Mouse (Mus musculus): ENCODE results near the gene Krtap12-1. TPM values are rescaled to one million over a fixed set of nuclear protein-coding genes. Genes with fewer than 3 reads are reported as not detected.
"Not testable (repeated sequence)": the region's sequence is repeated elsewhere in the genome, so short reads cannot be mapped to it uniquely, and the experiment has no call there.

The Krtap12-1 gene
- polyA plus RNA-seq (2015; fragmentation: Nextera tagmentation; extraction: Ambion mirVana) = not detected in 2 replicates

GRCm38 (mm10) chr10:77720299-77720698 is at the start of gene Krtap12-1:
Gene Krtap12-1 (plus strand): TSS chr10:77720599.
- not testable (repeated sequence) for H3K4me1 ChIP-seq (ENCODE audit: insufficient read depth); H3K4me3 ChIP-seq (ENCODE audit: low read depth, low read length); H3K4me2 ChIP-seq (ENCODE audit: low read depth, low read length); H3K9ac ChIP-seq (replicated peaks); ATAC-seq; H3K27me3 ChIP-seq (ENCODE audit: insufficient read depth, low read length); H3K27ac ChIP-seq (ENCODE audit: low read depth); H3K36me3 ChIP-seq (replicated peaks; ENCODE audit: insufficient read depth, low read length); H3K9me3 ChIP-seq (ENCODE audit: low read length); DNase-seq
- WGBS (ENCODE audit: insufficient replicate concordance) = 87% methylated on average over 1 of the region's 1 CpGs

DNA sequence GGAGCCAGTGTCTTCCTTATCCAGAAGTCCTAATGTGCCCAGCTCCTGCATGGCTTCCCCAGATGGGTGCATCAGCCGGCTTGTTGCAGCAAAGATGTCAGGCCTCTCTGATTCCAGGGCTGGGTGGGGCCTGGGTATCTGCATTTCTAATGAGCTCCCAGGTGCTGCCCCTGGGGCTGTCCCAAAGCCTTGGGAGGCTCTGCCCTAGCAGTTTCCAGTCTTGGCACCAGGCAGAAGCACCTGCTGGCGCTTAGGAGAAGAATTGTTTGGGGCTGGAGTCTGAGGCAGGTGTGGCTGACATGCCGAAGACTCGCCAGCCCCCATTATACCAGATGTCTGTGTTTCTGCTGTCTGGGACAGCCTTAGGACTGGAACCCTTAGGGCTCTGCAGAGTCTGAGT is 49.7 kb upstream of the Krtap12-1 start:
- no peak overlapping the region for H3K27ac ChIP-seq (ENCODE audit: low read depth)
- H3K4me3 ChIP-seq (ENCODE audit: low read depth, low read length) = no peak overlapping the region
- H3K9me3 ChIP-seq (ENCODE audit: low read length) = no peaks in the 10 kb centered on the region
- H3K4me2 ChIP-seq (ENCODE audit: low read depth, low read length) = no peak overlapping the region
- DNase-seq (no peak), ATAC-seq (no peak)
- TF ChIP-seq CTCF (IDR thresholded peaks at IDR 0.05; ENCODE audit: low read depth) (no peak), EP300 (IDR thresholded peaks at IDR 0.05; ENCODE audit: low read depth) (no peak)
- no peak overlapping the region for H3K9ac ChIP-seq (replicated peaks)
- no peaks in the 10 kb centered on the region for H3K36me3 ChIP-seq (replicated peaks; ENCODE audit: insufficient read depth, low read length)
- H3K27me3 ChIP-seq (ENCODE audit: insufficient read depth, low read length) = no peaks in the 10 kb centered on the region
- H3K4me1 ChIP-seq (ENCODE audit: insufficient read depth) = no peaks in the 10 kb centered on the region
- 83% methylated on average over 4 of the region's 4 CpGs for WGBS (ENCODE audit: insufficient replicate concordance)

DNA sequence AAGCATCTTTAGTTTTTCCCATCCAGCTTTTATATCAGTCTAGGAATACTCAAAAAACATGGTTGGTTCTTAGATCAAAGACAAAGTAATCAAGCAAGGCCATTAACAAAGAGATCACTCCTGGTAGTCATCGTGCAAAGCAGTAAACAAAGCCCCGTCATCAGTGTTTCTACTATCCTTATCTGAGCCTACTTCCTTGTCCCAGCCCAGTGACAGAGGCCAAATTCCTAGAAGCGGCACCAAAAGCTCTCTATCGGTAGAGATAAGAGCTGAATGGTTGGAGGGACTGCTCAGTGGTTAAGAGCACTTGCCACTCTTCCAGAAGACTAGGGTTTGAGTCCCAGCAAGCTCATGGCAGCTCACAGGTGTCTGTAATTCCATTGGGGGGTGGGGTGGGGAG is 48.9 kb upstream of the Krtap12-1 start:
- Histone ChIP-seq H3K4me2 (ENCODE audit: low read depth, low read length) (no peak overlapping the region), H3K36me3 (replicated peaks; ENCODE audit: insufficient read depth, low read length) (no peaks in the 10 kb centered on the region), H3K4me1 (ENCODE audit: insufficient read depth) (no peaks in the 10 kb centered on the region), H3K9ac (replicated peaks) (no peak overlapping the region), H3K9me3 (ENCODE audit: low read length) (no peaks in the 10 kb centered on the region), H3K27ac (ENCODE audit: low read depth) (no peak overlapping the region), H3K27me3 (ENCODE audit: insufficient read depth, low read length) (peaks cover 4% of the 10 kb centered on the region; the same call in 1 of the 2 replicates), H3K4me3 (ENCODE audit: low read depth, low read length) (no peak overlapping the region)
- DNase-seq (no peak), ATAC-seq (peak; percentile 77)
- no peak for TF ChIP-seq CTCF (IDR thresholded peaks at IDR 0.05; ENCODE audit: low read depth)
- TF ChIP-seq EP300 (IDR thresholded peaks at IDR 0.05; ENCODE audit: low read depth) = peak; percentile 61
- WGBS (ENCODE audit: insufficient replicate concordance) = 21% methylated on average over 4 of the region's 4 CpGs

- Histone ChIP-seq H3K27me3 (ENCODE audit: insufficient read depth, low read length) (peaks cover 24% of the 10 kb centered on the region), H3K4me1 (ENCODE audit: insufficient read depth) (no peaks in the 10 kb centered on the region; the same call in 1 of the 2 replicates), H3K4me2 (ENCODE audit: low read depth, low read length) (no peak overlapping the region), H3K9ac (replicated peaks) (no peak overlapping the region), H3K27ac (ENCODE audit: low read depth) (no peak overlapping the region), H3K36me3 (replicated peaks; ENCODE audit: insufficient read depth, low read length) (no peaks in the 10 kb centered on the region), H3K9me3 (ENCODE audit: low read length) (no peaks in the 10 kb centered on the region), H3K4me3 (ENCODE audit: low read depth, low read length) (no peak overlapping the region)
- DNase-seq (no peak), ATAC-seq (peak; percentile 29)
- TF ChIP-seq CTCF (IDR thresholded peaks at IDR 0.05; ENCODE audit: low read depth) = no peak
- no peak for TF ChIP-seq EP300 (IDR thresholded peaks at IDR 0.05; ENCODE audit: low read depth)
- WGBS (ENCODE audit: insufficient replicate concordance) = 53% methylated on average over 13 of the region's 13 CpGs
Observed at GRCm38 (mm10) chr10:77673765-77674164, 46.6 kb upstream of the Krtap12-1 start.

DNA sequence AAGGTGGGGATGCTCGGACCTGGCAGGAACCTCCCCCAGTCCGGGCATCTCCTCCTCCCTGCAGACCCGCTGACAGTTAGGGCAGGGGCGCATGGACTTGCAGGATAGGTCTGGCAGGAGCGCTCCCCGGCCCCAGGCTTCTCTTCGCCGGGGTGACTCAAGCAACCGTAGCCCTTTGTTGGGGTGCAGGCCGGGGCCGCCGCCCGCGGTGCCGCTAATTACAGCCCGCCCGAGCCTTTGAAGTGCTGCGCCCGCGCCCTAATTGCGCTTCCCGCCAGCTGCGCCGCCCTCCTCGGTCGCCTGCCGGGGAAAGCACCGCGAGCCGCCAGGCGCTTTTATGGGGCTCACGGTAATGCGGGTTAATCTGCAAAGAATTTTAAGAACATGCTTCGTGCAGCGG is 42.8 kb upstream of the Krtap12-1 start:
- ATAC-seq (no peak), DNase-seq (no peak)
- WGBS (ENCODE audit: insufficient replicate concordance) = under 1% methylated on average over 35 of the region's 35 CpGs
- no peaks in the 10 kb centered on the region for H3K36me3 ChIP-seq (replicated peaks; ENCODE audit: insufficient read depth, low read length)
- peak overlapping the region; percentile 9; the same call in 1 of the 2 replicates for H3K4me3 ChIP-seq (ENCODE audit: low read depth, low read length)
- H3K9ac ChIP-seq (replicated peaks) = no peak overlapping the region
- H3K4me2 ChIP-seq (ENCODE audit: low read depth, low read length) = no peak overlapping the region
- no peak overlapping the region for H3K27ac ChIP-seq (ENCODE audit: low read depth)
- peaks cover 32% of the 10 kb centered on the region for H3K27me3 ChIP-seq (ENCODE audit: insufficient read depth, low read length)
- H3K4me1 ChIP-seq (ENCODE audit: insufficient read depth) = no peaks in the 10 kb centered on the region; the same call in 1 of the 2 replicates
- no peak for TF ChIP-seq EP300 (IDR thresholded peaks at IDR 0.05; ENCODE audit: low read depth)
- TF ChIP-seq CTCF (IDR thresholded peaks at IDR 0.05; ENCODE audit: low read depth) = no peak
- H3K9me3 ChIP-seq (ENCODE audit: low read length) = no peaks in the 10 kb centered on the region

DNA sequence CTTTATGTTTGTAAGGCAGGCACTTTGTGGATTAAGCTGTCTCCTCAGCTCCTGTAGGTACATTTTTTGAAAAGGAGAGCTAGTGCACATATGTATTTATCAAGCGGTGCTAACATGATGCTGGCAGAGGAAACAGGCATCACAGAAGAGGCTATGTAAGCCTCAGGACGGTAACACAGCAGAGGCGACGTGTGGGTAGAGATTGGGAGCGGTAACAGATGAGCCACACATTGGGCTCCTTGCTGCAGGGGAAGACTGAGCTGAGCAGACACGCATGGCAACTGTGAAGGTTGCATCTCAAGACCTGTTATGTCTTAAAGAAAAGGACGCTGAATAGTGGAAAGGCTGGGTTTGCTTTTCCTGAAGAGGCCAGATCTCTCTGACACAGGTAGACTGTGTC is 37.4 kb upstream of the Krtap12-1 start:
- Histone ChIP-seq H3K4me3 (ENCODE audit: low read depth, low read length) (no peak overlapping the region), H3K27ac (ENCODE audit: low read depth) (no peak overlapping the region), H3K4me2 (ENCODE audit: low read depth, low read length) (no peak overlapping the region), H3K27me3 (ENCODE audit: insufficient read depth, low read length) (peaks cover 45% of the 10 kb centered on the region), H3K36me3 (replicated peaks; ENCODE audit: insufficient read depth, low read length) (no peaks in the 10 kb centered on the region), H3K9me3 (ENCODE audit: low read length) (no peaks in the 10 kb centered on the region), H3K4me1 (ENCODE audit: insufficient read depth) (no peaks in the 10 kb centered on the region), H3K9ac (replicated peaks) (no peak overlapping the region)
- TF ChIP-seq CTCF (IDR thresholded peaks at IDR 0.05; ENCODE audit: low read depth) (no peak), EP300 (IDR thresholded peaks at IDR 0.05; ENCODE audit: low read depth) (no peak)
- DNase-seq = no peak
- ATAC-seq = no peak
- 67% methylated on average over 7 of the region's 7 CpGs for WGBS (ENCODE audit: insufficient replicate concordance)

GRCm38 (mm10) chr10:77684181-77684580 is 36.2 kb upstream of the Krtap12-1 start:
- no peaks in the 10 kb centered on the region for H3K9me3 ChIP-seq (ENCODE audit: low read length)
- no peak for ATAC-seq
- H3K27ac ChIP-seq (ENCODE audit: low read depth) = no peak overlapping the region
- no peak overlapping the region for H3K4me2 ChIP-seq (ENCODE audit: low read depth, low read length)
- H3K4me1 ChIP-seq (ENCODE audit: insufficient read depth) = no peaks in the 10 kb centered on the region
- TF ChIP-seq EP300 (IDR thresholded peaks at IDR 0.05; ENCODE audit: low read depth) = no peak
- no peak for TF ChIP-seq CTCF (IDR thresholded peaks at IDR 0.05; ENCODE audit: low read depth)
- WGBS (ENCODE audit: insufficient replicate concordance) = 32% methylated on average over 8 of the region's 8 CpGs
- H3K27me3 ChIP-seq (ENCODE audit: insufficient read depth, low read length) = peaks cover 40% of the 10 kb centered on the region
- H3K9ac ChIP-seq (replicated peaks) = no peak overlapping the region
- H3K36me3 ChIP-seq (replicated peaks; ENCODE audit: insufficient read depth, low read length) = no peaks in the 10 kb centered on the region
- no peak overlapping the region for H3K4me3 ChIP-seq (ENCODE audit: low read depth, low read length)
- DNase-seq = no peak
